Mouse (Mus musculus) olfactory bulb, adult 2 months (tissue): ENCODE data around the gene Rpl11. TPM values are rescaled to one million over a fixed set of nuclear protein-coding genes. Genes with fewer than 3 reads are reported as not detected.
A peak's percentile ranks its signal among the peaks of the same experiment; 100 is the strongest.

Experiments used
- H3K27ac ChIP-seq: fragments of 200-500 bp; 2 replicates; pipeline ENCODE4 v1.5.1; 2012; ENCODE audit warnings: low read depth, low read length; ENCODE audit not compliant: insufficient read depth
- H3K4me1 ChIP-seq: fragments of 200-500 bp; 2 replicates; pipeline ENCODE4 v1.6.1; 2012; ENCODE audit warnings: low read length; ENCODE audit not compliant: control insufficient read depth, insufficient read depth
- H3K4me3 ChIP-seq: fragments of 200-500 bp; 2 replicates; pipeline ENCODE4 v1.5.1; 2012; ENCODE audit warnings: mild to moderate bottlenecking, low read depth, low read length, moderate library complexity; ENCODE audit not compliant: insufficient read depth
- CTCF ChIP-seq: fragments of 200-500 bp; IDR thresholded peaks from 2 replicates; pipeline ENCODE4 v1.5.1; 2012; ENCODE audit warnings: low read depth, mild to moderate bottlenecking, low read length, moderate library complexity; ENCODE audit not compliant: insufficient read depth
- POLR2A ChIP-seq: fragments of 200-500 bp; IDR thresholded peaks from 2 replicates; pipeline ENCODE4 v1.6.1; 2012; ENCODE audit warnings: mild to moderate bottlenecking, low read depth, low read length, moderate library complexity; ENCODE audit not compliant: insufficient read depth
- WGBS: fragments of 180-500 bp; shearing (Covaris S2); methylation state at CpG from one replicate; pipeline ENCODE4 v1.1.7; 2018; 5-methylcytosine and 5-hydroxymethylcytosine counted together
- polyA plus RNA-seq: library from polyadenylated mRNA; stranded (reverse); fragments of >200 nt; gene quantifications from 2 replicates; pipeline ENCODE4 v1.2.4, GENCODE M21; 2012; ENCODE audit warnings: low replicate concordance; ENCODE audit not compliant: missing spikeins, insufficient read depth, insufficient read length

The Rpl11 gene
- polyA plus RNA-seq, 1 experiment = not detected

- no peak overlapping the region for H3K4me3 ChIP-seq
- TF ChIP-seq POLR2A = no peak
- no peak for TF ChIP-seq CTCF
- H3K27ac ChIP-seq = no peak overlapping the region
- 50% methylated on average over 1 of the region's 1 CpGs for WGBS
- H3K4me1 ChIP-seq = no peaks in the 10 kb centered on the region
These were observed 20.0 kb downstream of the Rpl11 start for GRCm38 (mm10) chr4:136033231-136033630.

GRCm38 (mm10) chr4:136030968-136031909 lies 22.0 kb downstream of the Rpl11 start:
- no peak for TF ChIP-seq POLR2A
- no peak overlapping the region for H3K27ac ChIP-seq
- 29% methylated on average over 8 of the region's 8 CpGs for whole genome bisulfite sequencing
- H3K4me1 ChIP-seq = no peaks in the 10 kb centered on the region
- no peak overlapping the region for H3K4me3 ChIP-seq

GRCm38 (mm10) chr4:136028689-136029088 lies 24.5 kb downstream of the Rpl11 start:
- no peak overlapping the region for H3K4me3 ChIP-seq
- no peak for TF ChIP-seq POLR2A
- no peak for TF ChIP-seq CTCF
- 65% methylated on average over 5 of the region's 5 CpGs for whole genome bisulfite sequencing
- H3K4me1 ChIP-seq = no peaks in the 10 kb centered on the region
- no peak overlapping the region for H3K27ac ChIP-seq

- TF ChIP-seq CTCF = no peak
- no peak for TF ChIP-seq POLR2A
- WGBS = 88% methylated on average over 19 of the region's 19 CpGs
- Histone ChIP-seq H3K4me1 (no peaks in the 10 kb centered on the region), H3K4me3 (no peak overlapping the region), H3K27ac (no peak overlapping the region)
These were observed 25.1 kb downstream of the Rpl11 start for GRCm38 (mm10) chr4:136028132-136028564.

- Histone ChIP-seq H3K4me3 (no peak overlapping the region), H3K4me1 (no peaks in the 10 kb centered on the region), H3K27ac (no peak overlapping the region)
- TF ChIP-seq POLR2A (no peak), CTCF (no peak)
- WGBS = 84% methylated on average over 8 of the region's 8 CpGs
These were observed 25.7 kb downstream of the Rpl11 start for GRCm38 (mm10) chr4:136027416-136028131.

- TF ChIP-seq POLR2A (no peak), CTCF (no peak)
- Histone ChIP-seq H3K4me3 (no peak overlapping the region), H3K27ac (no peak overlapping the region), H3K4me1 (peaks cover 2% of the 10 kb centered on the region; the same call in 1 of the 2 replicates)
- WGBS = 81% methylated on average over 1 of the region's 1 CpGs
These were observed 27.9 kb downstream of the Rpl11 start for GRCm38 (mm10) chr4:136025350-136025749.

- 89% methylated on average over 9 of the region's 9 CpGs for WGBS
- peaks cover 2% of the 10 kb centered on the region; the same call in 1 of the 2 replicates for H3K4me1 ChIP-seq
- no peak overlapping the region for H3K27ac ChIP-seq
- no peak for TF ChIP-seq CTCF
- no peak for TF ChIP-seq POLR2A
- H3K4me3 ChIP-seq = no peak overlapping the region
These were observed 30.3 kb downstream of the Rpl11 start for GRCm38 (mm10) chr4:136022924-136023323.

GRCm38 (mm10) chr4:136021549-136022047 lies 31.6 kb downstream of the Rpl11 start, which contains the start of gene Eloa:
Gene Eloa (minus strand): TSS chr4:136021763.
- TF ChIP-seq CTCF (no peak), POLR2A (peak; percentile 83)
- WGBS = under 1% methylated on average over 48 of the region's 48 CpGs
- Histone ChIP-seq H3K27ac (no peak within 1 kb of the TSS), H3K4me3 (peak within 1 kb of the TSS; percentile 92), H3K4me1 (peaks cover 2% of the 10 kb centered on the region; the same call in 1 of the 2 replicates)
